Mouse (Mus musculus): ENCODE data around the gene Xbp1. TPM values are rescaled to one million over a fixed set of nuclear protein-coding genes. Genes with fewer than 3 reads are reported as not detected.
"Not testable (repeated sequence)": the region's sequence is repeated elsewhere in the genome, so short reads cannot be mapped to it uniquely, and the experiment has no call there.

Xbp1 gene
- polyA plus RNA-seq, 1 experiment from 2014 or later = 158 TPM

- not testable (repeated sequence) for H3K4me3 ChIP-seq (ENCODE audit: low read depth, low read length); ATAC-seq (ENCODE audit: low FRiP score); H3K27me3 ChIP-seq (ENCODE audit: control insufficient read depth, insufficient read depth, low read length); H3K36me3 ChIP-seq (ENCODE audit: control insufficient read depth, insufficient read depth, low read length); H3K4me1 ChIP-seq (replicated peaks; ENCODE audit: control insufficient read depth, insufficient read depth, low read length); H3K4me2 ChIP-seq (replicated peaks; ENCODE audit: low read depth, low read length); H3K27ac ChIP-seq (ENCODE audit: low read depth, low read length); H3K9ac ChIP-seq (ENCODE audit: low read depth, low read length); DNase-seq (ENCODE audit: low spot score); H3K9me3 ChIP-seq (ENCODE audit: control insufficient read depth, low read length)
- 92% methylated on average over 10 of the region's 10 CpGs for WGBS
Observed at GRCm38 (mm10) chr11:5489433-5489832, 31.0 kb upstream of the Xbp1 start.

GRCm38 (mm10) chr11:5490989-5491656 is 29.3 kb upstream of the Xbp1 start:
- H3K4me2 ChIP-seq (replicated peaks; ENCODE audit: low read depth, low read length) = no peak overlapping the region
- no peaks in the 10 kb centered on the region for H3K27me3 ChIP-seq (ENCODE audit: control insufficient read depth, insufficient read depth, low read length)
- WGBS = 82% methylated on average over 10 of the region's 10 CpGs
- H3K4me3 ChIP-seq (ENCODE audit: low read depth, low read length) = no peak overlapping the region
- no peaks in the 10 kb centered on the region for H3K4me1 ChIP-seq (replicated peaks; ENCODE audit: control insufficient read depth, insufficient read depth, low read length)
- H3K36me3 ChIP-seq (ENCODE audit: control insufficient read depth, insufficient read depth, low read length) = no peaks in the 10 kb centered on the region
- no peaks in the 10 kb centered on the region for H3K9me3 ChIP-seq (ENCODE audit: control insufficient read depth, low read length)
- H3K9ac ChIP-seq (ENCODE audit: low read depth, low read length) = no peak overlapping the region
- DNase-seq (ENCODE audit: low spot score) (no peak), ATAC-seq (ENCODE audit: low FRiP score) (no peak)
- no peak overlapping the region for H3K27ac ChIP-seq (ENCODE audit: low read depth, low read length)

- DNase-seq (ENCODE audit: low spot score) (no peak), ATAC-seq (ENCODE audit: low FRiP score) (no peak)
- Histone ChIP-seq H3K27me3 (ENCODE audit: control insufficient read depth, insufficient read depth, low read length) (no peaks in the 10 kb centered on the region), H3K36me3 (ENCODE audit: control insufficient read depth, insufficient read depth, low read length) (no peaks in the 10 kb centered on the region), H3K4me1 (replicated peaks; ENCODE audit: control insufficient read depth, insufficient read depth, low read length) (no peaks in the 10 kb centered on the region), H3K4me3 (ENCODE audit: low read depth, low read length) (no peak overlapping the region), H3K27ac (ENCODE audit: low read depth, low read length) (no peak overlapping the region), H3K4me2 (replicated peaks; ENCODE audit: low read depth, low read length) (no peak overlapping the region), H3K9me3 (ENCODE audit: control insufficient read depth, low read length) (no peaks in the 10 kb centered on the region), H3K9ac (ENCODE audit: low read depth, low read length) (no peak overlapping the region)
- WGBS = 60% methylated on average over 7 of the region's 7 CpGs
Observed at GRCm38 (mm10) chr11:5491912-5492311, 28.5 kb upstream of the Xbp1 start.

- H3K4me3 ChIP-seq (ENCODE audit: low read depth, low read length) = no peak overlapping the region
- no peak overlapping the region for H3K4me2 ChIP-seq (replicated peaks; ENCODE audit: low read depth, low read length)
- no peaks in the 10 kb centered on the region for H3K9me3 ChIP-seq (ENCODE audit: control insufficient read depth, low read length)
- no peak overlapping the region for H3K27ac ChIP-seq (ENCODE audit: low read depth, low read length)
- peak; percentile 17 for DNase-seq (ENCODE audit: low spot score)
- no peaks in the 10 kb centered on the region for H3K4me1 ChIP-seq (replicated peaks; ENCODE audit: control insufficient read depth, insufficient read depth, low read length)
- no peak for ATAC-seq (ENCODE audit: low FRiP score)
- no peaks in the 10 kb centered on the region for H3K27me3 ChIP-seq (ENCODE audit: control insufficient read depth, insufficient read depth, low read length)
- no peak overlapping the region for H3K9ac ChIP-seq (ENCODE audit: low read depth, low read length)
- H3K36me3 ChIP-seq (ENCODE audit: control insufficient read depth, insufficient read depth, low read length) = no peaks in the 10 kb centered on the region
- 49% methylated on average over 2 of the region's 2 CpGs for WGBS
Observed at GRCm38 (mm10) chr11:5493869-5494268, 26.6 kb upstream of the Xbp1 start.

GRCm38 (mm10) chr11:5495286-5495832 is 25.1 kb upstream of the Xbp1 start:
- Histone ChIP-seq H3K27me3 (ENCODE audit: control insufficient read depth, insufficient read depth, low read length) (no peaks in the 10 kb centered on the region), H3K27ac (ENCODE audit: low read depth, low read length) (no peak overlapping the region), H3K4me3 (ENCODE audit: low read depth, low read length) (no peak overlapping the region), H3K4me2 (replicated peaks; ENCODE audit: low read depth, low read length) (no peak overlapping the region), H3K9ac (ENCODE audit: low read depth, low read length) (no peak overlapping the region), H3K36me3 (ENCODE audit: control insufficient read depth, insufficient read depth, low read length) (no peaks in the 10 kb centered on the region), H3K4me1 (replicated peaks; ENCODE audit: control insufficient read depth, insufficient read depth, low read length) (no peaks in the 10 kb centered on the region), H3K9me3 (ENCODE audit: control insufficient read depth, low read length) (no peaks in the 10 kb centered on the region)
- no peak for DNase-seq (ENCODE audit: low spot score)
- no peak for ATAC-seq (ENCODE audit: low FRiP score)
- 59% methylated on average over 12 of the region's 12 CpGs for WGBS

- DNase-seq (ENCODE audit: low spot score) = no peak
- no peaks in the 10 kb centered on the region for H3K9me3 ChIP-seq (ENCODE audit: control insufficient read depth, low read length)
Observed at GRCm38 (mm10) chr11:5495906-5496305, 24.6 kb upstream of the Xbp1 start.

GRCm38 (mm10) chr11:5496559-5497248 is 23.8 kb upstream of the Xbp1 start:
- Histone ChIP-seq H3K9me3 (ENCODE audit: control insufficient read depth, low read length) (no peaks in the 10 kb centered on the region), H3K36me3 (ENCODE audit: control insufficient read depth, insufficient read depth, low read length) (no peaks in the 10 kb centered on the region), H3K27ac (ENCODE audit: low read depth, low read length) (no peak overlapping the region), H3K4me1 (replicated peaks; ENCODE audit: control insufficient read depth, insufficient read depth, low read length) (no peaks in the 10 kb centered on the region), H3K27me3 (ENCODE audit: control insufficient read depth, insufficient read depth, low read length) (no peaks in the 10 kb centered on the region), H3K4me3 (ENCODE audit: low read depth, low read length) (no peak overlapping the region), H3K9ac (ENCODE audit: low read depth, low read length) (no peak overlapping the region), H3K4me2 (replicated peaks; ENCODE audit: low read depth, low read length) (no peak overlapping the region)
- no peak for DNase-seq (ENCODE audit: low spot score)
- no peak for ATAC-seq (ENCODE audit: low FRiP score)
- WGBS = 92% methylated on average over 13 of the region's 13 CpGs

More at GRCm38 (mm10) chr11:5495906-5496305, 24.6 kb upstream of the Xbp1 start:
- ATAC-seq (ENCODE audit: low FRiP score) = no peak
- no peaks in the 10 kb centered on the region for H3K36me3 ChIP-seq (ENCODE audit: control insufficient read depth, insufficient read depth, low read length)
- no peak overlapping the region for H3K27ac ChIP-seq (ENCODE audit: low read depth, low read length)
- 75% methylated on average over 5 of the region's 5 CpGs for WGBS
- no peak overlapping the region for H3K4me2 ChIP-seq (replicated peaks; ENCODE audit: low read depth, low read length)
- H3K27me3 ChIP-seq (ENCODE audit: control insufficient read depth, insufficient read depth, low read length) = no peaks in the 10 kb centered on the region
- no peaks in the 10 kb centered on the region for H3K4me1 ChIP-seq (replicated peaks; ENCODE audit: control insufficient read depth, insufficient read depth, low read length)
- no peak overlapping the region for H3K9ac ChIP-seq (ENCODE audit: low read depth, low read length)
- H3K4me3 ChIP-seq (ENCODE audit: low read depth, low read length) = no peak overlapping the region

GRCm38 (mm10) chr11:5498422-5498821 is 22.0 kb upstream of the Xbp1 start:
- no peaks in the 10 kb centered on the region for H3K27me3 ChIP-seq (ENCODE audit: control insufficient read depth, insufficient read depth, low read length)
- no peaks in the 10 kb centered on the region for H3K9me3 ChIP-seq (ENCODE audit: control insufficient read depth, low read length)
- H3K27ac ChIP-seq (ENCODE audit: low read depth, low read length) = no peak overlapping the region
- H3K4me2 ChIP-seq (replicated peaks; ENCODE audit: low read depth, low read length) = no peak overlapping the region
- DNase-seq (ENCODE audit: low spot score) (no peak), ATAC-seq (ENCODE audit: low FRiP score) (no peak)
- no peak overlapping the region for H3K4me3 ChIP-seq (ENCODE audit: low read depth, low read length)
- H3K36me3 ChIP-seq (ENCODE audit: control insufficient read depth, insufficient read depth, low read length) = no peaks in the 10 kb centered on the region
- no peak overlapping the region for H3K9ac ChIP-seq (ENCODE audit: low read depth, low read length)
- 66% methylated on average over 9 of the region's 9 CpGs for WGBS
- H3K4me1 ChIP-seq (replicated peaks; ENCODE audit: control insufficient read depth, insufficient read depth, low read length) = no peaks in the 10 kb centered on the region
